Mouse (Mus musculus): ENCODE measurements around the gene Matk.

- TF ChIP-seq KAT2A (conservative IDR thresholded peaks at IDR 0.05; ENCODE audit: low read depth, low read length), result no peak
- TF ChIP-seq MAZ (IDR thresholded peaks at IDR 0.05; ENCODE audit: low read depth, low read length), result no peak
- TF ChIP-seq POLR2A (IDR thresholded peaks at IDR 0.05; ENCODE audit: control insufficient read depth in 1 of 2, insufficient read depth in 1 of 2, low read depth in 1 of 2, low read length in 2 of 2, poor library complexity in 1 of 2), result no peak
- no peak for TF ChIP-seq CHD2 (IDR thresholded peaks at IDR 0.05; ENCODE audit: low read length)
- TF ChIP-seq CTCF (IDR thresholded peaks at IDR 0.05 in 2 of 3, conservative IDR thresholded peaks at IDR 0.05 in 1 of 3; ENCODE audit: control insufficient read depth in 1 of 3, insufficient read depth in 1 of 3, low read depth in 2 of 3, low read length in 3 of 3, poor library complexity in 1 of 3, severe bottlenecking in 1 of 3), result no peak
Measured at GRCm38 (mm10) chr10:81244146-81244545, 8.6 kb upstream of the Matk start.
